Mouse (Mus musculus) kidney, embryonic 15.5 days (tissue): ENCODE data around the gene Polrmt. TPM values are rescaled to one million over a fixed set of nuclear protein-coding genes. Genes with fewer than 3 reads are reported as not detected.
A peak's percentile ranks its signal among the peaks of the same experiment; 100 is the strongest.

Experiments
- ATAC-seq: fragments of 200-750 bp; cut with Nextera tagmentation; replicated peaks from 2 replicates; pipeline ENCODE4 v1.8.0; 2017; ENCODE audit warnings: moderate TSS enrichment; ENCODE audit not compliant: low FRiP score
- H3K27ac ChIP-seq: fragments of 300-500 bp; sonication (generic); 2 replicates; pipeline ENCODE4 v1.5.1; 2015; ENCODE audit warnings: mild to moderate bottlenecking, inconsistent platforms
- H3K27me3 ChIP-seq: fragments of 300-500 bp; sonication (generic); 2 replicates; pipeline ENCODE4 v1.6.1; 2015; ENCODE audit warnings: inconsistent platforms
- H3K36me3 ChIP-seq: fragments of 300-500 bp; sonication (generic); 2 replicates; pipeline ENCODE4 v1.6.1; 2015; ENCODE audit warnings: inconsistent platforms
- H3K4me1 ChIP-seq: fragments of 300-500 bp; sonication (generic); 2 replicates; pipeline ENCODE4 v1.6.1; 2015; ENCODE audit warnings: inconsistent platforms
- H3K4me2 ChIP-seq: fragments of 300-500 bp; sonication (generic); 2 replicates; pipeline ENCODE4 v1.6.1; 2015; ENCODE audit warnings: moderate library complexity, mild to moderate bottlenecking, inconsistent platforms
- H3K4me3 ChIP-seq: fragments of 300-500 bp; sonication (generic); replicated peaks from 2 replicates; pipeline ENCODE4 v1.5.1; 2015; ENCODE audit warnings: mild to moderate bottlenecking, inconsistent platforms
- H3K9ac ChIP-seq: fragments of 300-500 bp; sonication (generic); 2 replicates; pipeline ENCODE4 v1.6.1; 2015; ENCODE audit warnings: mild to moderate bottlenecking, inconsistent platforms
- H3K9me3 ChIP-seq: fragments of 300-500 bp; sonication (generic); replicated peaks from 2 replicates; pipeline ENCODE4 v1.6.1; 2016; ENCODE audit warnings: inconsistent platforms
- WGBS: fragments of 180-500 bp; shearing (Covaris S2); methylation state at CpG from one replicate; pipeline ENCODE4 v1.1.7; 2015; ENCODE audit warnings: mixed read lengths; 5-methylcytosine and 5-hydroxymethylcytosine counted together
- polyA plus RNA-seq: library from polyadenylated mRNA; unstranded; fragments of >200 nt; fragmentation: Nextera tagmentation; extraction: Ambion mirVana; gene quantifications from 2 replicates; pipeline ENCODE4 v1.2.1, GENCODE M21; 2015

Polrmt gene
- polyA plus RNA-seq, 1 experiment from 2014 or later: 54.4 TPM

DNA sequence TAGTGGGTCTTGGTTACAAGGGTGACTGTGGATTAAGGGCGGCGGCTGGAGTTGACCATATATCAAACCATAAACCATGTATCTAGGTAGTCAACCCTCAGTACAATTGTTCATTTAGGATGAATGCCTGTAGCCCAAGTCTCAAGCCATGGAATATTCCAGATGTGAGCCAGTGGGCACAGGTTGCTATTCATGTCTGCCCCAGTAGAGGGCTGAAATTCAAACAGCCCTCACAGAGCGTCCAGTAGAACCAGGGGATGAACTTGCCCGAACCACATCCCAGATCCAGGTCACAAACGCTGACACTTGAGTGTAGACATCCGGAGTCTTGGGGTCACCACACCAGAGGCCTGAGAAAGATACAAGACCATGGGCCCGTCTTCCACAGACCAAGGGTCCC lies 36.7 kb upstream of the Polrmt start:
- H3K27me3 ChIP-seq: peaks cover 35% of the 10 kb centered on the region
- H3K4me3 ChIP-seq: no peak overlapping the region
- no peak overlapping the region for H3K9ac ChIP-seq
- 63% methylated on average over 7 of the region's 7 CpGs for WGBS
- no peak overlapping the region for H3K4me2 ChIP-seq
- no peak for ATAC-seq
- H3K9me3 ChIP-seq: no peaks in the 10 kb centered on the region
- no peak overlapping the region for H3K27ac ChIP-seq
- H3K36me3 ChIP-seq: no peaks in the 10 kb centered on the region
- H3K4me1 ChIP-seq: peaks cover 33% of the 10 kb centered on the region

DNA sequence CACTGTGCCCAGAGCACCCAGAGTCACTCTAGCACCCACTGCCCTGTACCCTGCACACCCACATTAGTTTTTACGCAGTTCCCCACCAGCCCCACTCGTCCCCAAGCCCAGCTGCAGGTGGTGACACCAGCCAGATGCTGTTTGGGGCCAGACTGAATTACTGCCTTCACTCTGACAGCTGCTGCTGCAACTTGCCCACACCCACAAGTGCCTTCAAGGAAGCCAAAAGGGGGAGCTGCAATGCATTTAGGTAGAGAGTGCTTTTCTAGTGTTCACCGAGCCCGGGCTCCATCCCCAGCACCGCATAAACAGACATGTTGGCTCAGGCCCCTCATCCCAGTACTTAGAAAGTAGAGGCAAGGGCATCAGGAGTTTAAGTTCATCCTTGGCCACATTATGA lies 35.6 kb upstream of the Polrmt start:
- WGBS: 46% methylated on average over 5 of the region's 5 CpGs
- no peaks in the 10 kb centered on the region for H3K9me3 ChIP-seq
- no peak overlapping the region for H3K4me3 ChIP-seq
- no peak for ATAC-seq
- no peak overlapping the region for H3K27ac ChIP-seq
- peaks cover 41% of the 10 kb centered on the region for H3K27me3 ChIP-seq
- H3K4me1 ChIP-seq: peaks cover 44% of the 10 kb centered on the region
- H3K4me2 ChIP-seq: no peak overlapping the region
- no peaks in the 10 kb centered on the region for H3K36me3 ChIP-seq
- no peak overlapping the region for H3K9ac ChIP-seq

DNA sequence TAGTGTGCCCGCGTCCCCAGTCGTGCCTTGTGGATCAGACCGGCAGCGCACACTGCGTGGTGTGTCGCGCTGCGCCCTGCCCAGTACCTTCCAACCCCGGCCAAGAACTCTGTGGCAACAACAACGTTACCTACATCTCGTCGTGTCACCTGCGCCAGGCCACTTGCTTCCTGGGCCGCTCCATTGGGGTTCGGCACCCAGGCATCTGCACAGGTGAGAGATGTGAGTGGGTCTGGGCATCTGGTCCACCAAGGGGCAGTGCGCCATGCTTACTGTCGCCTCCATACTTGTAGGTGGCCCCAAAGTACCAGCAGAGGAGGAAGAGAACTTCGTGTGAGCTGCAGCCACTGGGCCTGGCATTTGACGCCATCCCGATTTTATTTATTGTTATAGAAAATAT lies 34.8 kb upstream of the Polrmt start:
- ATAC-seq: no peak
- H3K36me3 ChIP-seq: no peaks in the 10 kb centered on the region
- WGBS: 26% methylated on average over 21 of the region's 21 CpGs
- no peak overlapping the region for H3K27ac ChIP-seq
- peak overlapping the region; percentile 22; the same call in 1 of the 2 replicates for H3K9ac ChIP-seq
- peak overlapping the region; percentile 55 for H3K4me3 ChIP-seq
- peak overlapping the region; percentile 94 for H3K4me2 ChIP-seq
- no peaks in the 10 kb centered on the region for H3K9me3 ChIP-seq
- H3K4me1 ChIP-seq: peaks cover 46% of the 10 kb centered on the region
- peaks cover 41% of the 10 kb centered on the region for H3K27me3 ChIP-seq

DNA sequence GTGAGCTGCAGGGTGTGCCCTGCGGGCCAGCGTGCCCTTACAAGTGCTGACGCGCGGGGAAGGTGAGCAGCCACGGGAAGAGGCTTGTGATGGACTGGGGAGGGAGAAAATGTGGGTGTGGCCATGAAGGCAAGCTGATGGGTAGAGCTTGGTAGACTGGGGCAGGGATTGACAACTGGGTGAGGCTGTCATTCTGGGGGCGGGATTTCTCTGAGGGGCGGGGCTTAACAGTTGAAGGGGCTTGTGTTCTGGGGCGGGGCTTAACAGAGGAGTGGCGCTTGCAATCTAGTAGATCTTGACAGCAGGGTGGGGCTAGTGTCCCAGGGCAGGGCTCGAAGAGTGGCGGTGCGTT lies 34.3 kb upstream of the Polrmt start:
- ATAC-seq: no peak
- WGBS: under 1% methylated on average over 13 of the region's 13 CpGs
- H3K9ac ChIP-seq: peak overlapping the region; percentile 41

DNA sequence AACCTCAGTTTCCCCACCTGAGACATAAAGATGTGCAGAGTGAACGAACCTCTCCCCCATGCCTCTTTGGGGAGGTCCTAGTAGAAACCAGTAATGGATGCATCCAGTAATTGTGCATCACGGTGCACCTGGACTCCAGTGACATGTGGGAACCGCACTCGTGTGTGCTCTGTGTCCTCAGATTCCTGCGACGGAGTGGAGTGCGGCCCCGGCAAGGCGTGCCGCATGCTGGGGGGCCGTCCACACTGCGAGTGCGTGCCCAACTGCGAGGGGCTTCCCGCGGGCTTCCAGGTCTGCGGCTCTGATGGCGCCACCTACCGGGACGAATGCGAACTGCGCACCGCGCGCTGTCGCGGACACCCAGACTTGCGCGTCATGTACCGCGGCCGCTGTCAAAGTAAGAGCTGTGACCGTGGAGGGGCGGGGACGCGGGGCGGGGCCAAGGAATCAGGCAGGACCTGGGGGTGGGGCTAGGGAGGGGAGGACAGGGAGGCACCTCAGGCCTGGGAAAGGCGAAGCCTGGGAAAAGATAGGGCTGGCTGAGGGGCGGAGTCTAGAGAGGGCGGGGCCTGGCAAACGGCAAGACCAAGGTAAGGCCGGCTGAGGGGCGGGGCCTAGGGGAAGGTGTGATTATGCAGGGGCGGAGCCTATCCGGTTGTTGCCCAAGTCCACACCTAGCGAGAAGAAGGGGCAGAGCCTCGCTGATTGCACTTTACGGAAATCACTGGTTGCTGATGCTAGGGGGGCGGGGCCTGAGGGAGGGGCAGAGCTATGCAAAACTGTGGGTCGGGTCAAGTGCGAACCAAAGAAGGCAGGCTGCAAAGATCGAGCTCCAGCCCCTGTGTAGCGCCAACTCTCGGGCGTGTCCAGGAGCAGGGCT lies 33.6 kb upstream of the Polrmt start:
- Histone ChIP-seq H3K9ac (peak overlapping the region; percentile 41), H3K4me1 (peaks cover 46% of the 10 kb centered on the region)

More for the DNA sequence above, 34.3 kb upstream of the Polrmt start:
- Histone ChIP-seq H3K27me3 (peaks cover 41% of the 10 kb centered on the region), H3K27ac (peak overlapping the region; percentile 78), H3K4me1 (peaks cover 46% of the 10 kb centered on the region), H3K4me3 (peak overlapping the region; percentile 55), H3K9me3 (no peaks in the 10 kb centered on the region), H3K36me3 (no peaks in the 10 kb centered on the region), H3K4me2 (peak overlapping the region; percentile 94)

DNA sequence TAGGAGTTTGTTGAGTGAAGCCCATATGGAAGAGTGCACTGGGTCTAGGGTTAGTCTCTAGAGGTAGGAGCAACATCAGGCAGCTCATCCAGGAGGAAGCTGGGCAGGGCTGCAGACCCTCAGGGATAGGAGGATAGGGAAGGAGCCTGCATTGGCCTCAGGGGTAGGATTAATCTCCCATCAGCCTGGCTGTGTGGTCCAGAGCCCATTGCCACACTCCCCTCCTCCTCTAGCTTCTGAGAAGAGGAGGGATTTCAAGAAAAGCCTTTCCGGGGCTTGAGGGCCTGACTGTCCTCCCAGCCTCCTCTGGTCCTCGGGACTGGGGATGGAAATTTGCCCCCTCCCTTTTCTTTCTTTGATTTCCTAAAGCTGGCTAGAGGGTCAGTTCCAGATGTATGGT lies 32.8 kb upstream of the Polrmt start:
- peaks cover 34% of the 10 kb centered on the region for H3K27me3 ChIP-seq
- peak overlapping the region; percentile 94; the same call in 1 of the 2 replicates for H3K4me2 ChIP-seq
- ATAC-seq: no peak
- no peaks in the 10 kb centered on the region for H3K9me3 ChIP-seq
- no peak overlapping the region for H3K4me3 ChIP-seq
- 12% methylated on average over 2 of the region's 2 CpGs for WGBS
- peak overlapping the region; percentile 78; the same call in 1 of the 2 replicates for H3K27ac ChIP-seq
- H3K4me1 ChIP-seq: peaks cover 46% of the 10 kb centered on the region
- H3K9ac ChIP-seq: no peak overlapping the region
- no peaks in the 10 kb centered on the region for H3K36me3 ChIP-seq

More for the DNA sequence above, 33.6 kb upstream of the Polrmt start:
- Histone ChIP-seq H3K4me3 (peak overlapping the region; percentile 55), H3K4me2 (peak overlapping the region; percentile 94), H3K27me3 (peaks cover 41% of the 10 kb centered on the region), H3K27ac (peak overlapping the region; percentile 78), H3K9me3 (no peaks in the 10 kb centered on the region), H3K36me3 (no peaks in the 10 kb centered on the region)
- peak; percentile 89 for ATAC-seq
- WGBS: 2% methylated on average over 55 of the region's 55 CpGs

DNA sequence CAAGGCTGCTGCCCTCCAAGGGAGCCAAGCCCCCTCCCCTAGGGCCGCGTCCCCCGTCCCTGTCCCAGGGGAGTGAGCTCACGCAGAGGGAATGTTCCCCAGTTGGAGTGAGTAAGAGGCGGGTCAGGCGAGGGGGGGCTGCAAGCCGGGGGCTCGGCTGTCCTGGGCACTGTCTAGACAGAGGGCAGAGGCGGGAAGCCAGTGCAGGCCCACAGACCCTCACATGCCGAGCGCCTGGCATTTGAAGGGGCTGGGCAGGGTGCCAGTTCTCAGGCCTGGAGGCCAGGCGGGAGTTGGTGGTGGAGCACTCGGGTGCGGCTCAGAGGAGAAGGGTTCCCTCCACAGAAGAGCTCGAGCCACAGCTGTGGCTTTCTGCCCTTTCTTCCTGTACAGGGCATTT lies 31.6 kb upstream of the Polrmt start:
- peaks cover 33% of the 10 kb centered on the region for H3K27me3 ChIP-seq
- no peaks in the 10 kb centered on the region for H3K36me3 ChIP-seq
- 10% methylated on average over 15 of the region's 15 CpGs for WGBS
- no peak for ATAC-seq
- peak overlapping the region; percentile 57 for H3K4me3 ChIP-seq
- peak overlapping the region; percentile 78 for H3K27ac ChIP-seq
- H3K9ac ChIP-seq: peak overlapping the region; percentile 32; the same call in 1 of the 2 replicates
- peak overlapping the region; percentile 94 for H3K4me2 ChIP-seq
- no peaks in the 10 kb centered on the region for H3K9me3 ChIP-seq
- H3K4me1 ChIP-seq: peaks cover 46% of the 10 kb centered on the region

DNA sequence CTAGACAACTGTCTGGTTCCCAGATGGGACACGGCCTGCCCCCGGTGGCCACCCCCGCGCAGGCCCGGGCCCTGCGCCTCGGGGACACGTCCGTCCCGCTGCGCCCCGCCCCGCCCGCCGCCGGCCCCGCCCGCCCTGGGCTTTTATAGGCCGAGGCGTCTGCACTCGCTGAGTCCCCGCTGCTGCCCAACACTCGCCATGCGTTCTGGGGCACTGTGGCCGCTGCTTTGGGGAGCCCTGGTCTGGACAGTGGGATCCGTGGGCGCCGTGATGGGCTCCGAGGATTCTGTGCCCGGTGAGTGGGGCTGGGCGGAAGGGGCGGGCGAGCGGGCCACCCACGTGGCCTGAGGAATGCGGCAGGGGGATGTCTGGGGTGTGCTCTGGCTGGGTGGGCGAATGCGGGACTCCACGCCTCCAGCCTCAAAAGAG lies 30.7 kb upstream of the Polrmt start, which contains the start of gene Fstl3:
TSS of gene Fstl3 (plus strand) at position 170 of the 429 bp plus-strand sequence.
- no peak for ATAC-seq
- 1% methylated on average over 39 of the region's 39 CpGs for WGBS

DNA sequence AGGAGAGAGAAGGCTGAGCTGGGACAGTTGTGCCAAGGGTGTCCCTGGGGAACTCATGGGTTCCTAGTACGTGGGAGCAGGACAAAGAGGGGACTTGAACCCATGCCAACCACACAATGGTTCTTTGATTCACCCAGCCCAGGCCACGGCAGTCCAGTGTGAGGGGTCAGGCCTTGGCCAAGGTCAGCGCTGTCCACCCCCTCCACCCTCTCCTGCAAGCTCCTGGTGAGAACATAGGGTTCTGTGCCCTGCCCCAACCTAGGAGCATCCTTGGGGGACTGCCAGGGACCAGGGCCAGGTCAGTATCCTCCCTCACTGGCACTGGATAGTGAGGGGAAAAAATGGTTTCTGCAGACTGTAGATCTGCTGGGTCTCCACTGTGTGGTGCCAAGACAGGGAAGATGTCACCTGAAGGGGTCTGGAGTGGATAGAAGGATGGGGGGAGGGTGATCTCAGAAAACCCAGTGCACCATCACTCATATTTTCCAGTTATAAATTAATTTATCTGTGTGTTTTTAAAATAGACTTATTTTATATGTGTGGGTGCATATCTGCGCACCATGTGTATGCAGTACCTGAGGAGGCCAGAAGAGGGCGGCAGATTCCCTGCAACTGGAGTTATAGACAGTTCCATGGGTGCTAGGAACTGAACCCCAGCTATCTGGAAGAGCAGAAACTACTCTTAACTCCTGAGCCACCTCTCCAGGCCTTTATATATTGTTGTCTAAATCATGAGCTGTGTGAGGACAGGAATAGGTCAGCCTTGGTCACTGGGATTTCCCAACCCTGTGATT lies 28.3 kb upstream of the Polrmt start:
- Histone ChIP-seq H3K27ac (no peak overlapping the region), H3K9ac (no peak overlapping the region), H3K9me3 (no peaks in the 10 kb centered on the region), H3K4me3 (no peak overlapping the region), H3K27me3 (peaks cover 17% of the 10 kb centered on the region; the same call in 1 of the 2 replicates), H3K4me2 (no peak overlapping the region), H3K4me1 (peaks cover 30% of the 10 kb centered on the region), H3K36me3 (no peaks in the 10 kb centered on the region)
- WGBS: 66% methylated on average over 5 of the region's 5 CpGs
- no peak for ATAC-seq

More for the DNA sequence above, 30.7 kb upstream of the Polrmt start, which contains the start of gene Fstl3:
- Histone ChIP-seq H3K4me2 (peak within 1 kb of the TSS; percentile 94), H3K4me3 (peak within 1 kb of the TSS; percentile 57), H3K27ac (peak within 1 kb of the TSS; percentile 78), H3K9me3 (no peaks in the 10 kb centered on the region), H3K9ac (peak within 1 kb of the TSS; percentile 60), H3K36me3 (no peaks in the 10 kb centered on the region), H3K27me3 (peaks cover 27% of the 10 kb centered on the region), H3K4me1 (peaks cover 46% of the 10 kb centered on the region)

DNA sequence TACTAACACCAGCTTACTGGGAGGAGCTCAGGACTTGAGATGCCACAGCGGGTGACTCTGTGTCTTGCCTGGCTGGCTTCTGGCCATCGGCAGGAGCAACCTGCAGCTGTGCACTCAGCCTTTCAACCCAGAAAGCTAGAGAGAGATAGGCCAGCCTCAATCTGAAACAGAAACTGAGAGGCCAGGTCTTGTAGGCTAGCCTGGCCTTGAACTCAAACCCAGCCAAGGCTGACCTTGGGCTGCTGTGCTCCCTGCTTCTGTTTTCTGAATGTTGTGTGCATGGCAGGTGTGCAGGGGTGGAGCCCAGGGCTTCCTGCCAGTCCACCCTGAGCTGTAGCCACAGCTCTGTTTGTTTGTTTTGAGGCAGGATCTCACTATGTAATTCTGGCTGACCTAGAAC lies 26.8 kb upstream of the Polrmt start:
- 87% methylated on average over 2 of the region's 2 CpGs for WGBS

DNA sequence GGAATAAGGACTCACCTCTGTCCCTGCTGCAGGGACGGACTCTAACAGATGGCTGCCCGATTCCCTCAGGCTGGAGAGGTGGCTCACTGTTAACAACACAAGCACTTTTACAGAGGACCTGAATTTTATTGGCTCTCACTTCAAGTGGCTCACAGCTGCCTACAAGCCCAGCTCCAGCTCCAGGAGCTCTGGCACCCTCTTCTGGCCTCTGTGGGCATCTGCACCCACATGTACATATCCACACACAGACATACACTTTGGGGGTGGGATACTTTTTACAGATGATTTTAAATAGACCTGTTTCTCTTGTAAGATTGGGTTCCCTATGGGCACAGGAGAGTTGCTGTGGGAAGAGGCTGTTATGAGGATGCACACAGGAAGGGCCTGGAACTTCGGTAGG lies 25.9 kb upstream of the Polrmt start:
- Histone ChIP-seq H3K9me3 (no peaks in the 10 kb centered on the region), H3K4me1 (peaks cover 24% of the 10 kb centered on the region), H3K36me3 (no peaks in the 10 kb centered on the region), H3K27ac (no peak overlapping the region), H3K4me3 (no peak overlapping the region), H3K4me2 (no peak overlapping the region), H3K27me3 (0 out of 2 replicates have a peak, but pooled peaks cover 1% of the 10 kb centered on the region), H3K9ac (no peak overlapping the region)
- no peak for ATAC-seq
- WGBS: 91% methylated on average over 3 of the region's 3 CpGs

More for the DNA sequence above, 26.8 kb upstream of the Polrmt start:
- H3K36me3 ChIP-seq: no peaks in the 10 kb centered on the region
- no peaks in the 10 kb centered on the region for H3K9me3 ChIP-seq
- H3K4me1 ChIP-seq: peaks cover 24% of the 10 kb centered on the region
- no peak for ATAC-seq
- H3K4me3 ChIP-seq: no peak overlapping the region
- no peak overlapping the region for H3K9ac ChIP-seq
- H3K27ac ChIP-seq: no peak overlapping the region
- H3K27me3 ChIP-seq: peaks cover 8% of the 10 kb centered on the region; the same call in 1 of the 2 replicates
- H3K4me2 ChIP-seq: no peak overlapping the region

DNA sequence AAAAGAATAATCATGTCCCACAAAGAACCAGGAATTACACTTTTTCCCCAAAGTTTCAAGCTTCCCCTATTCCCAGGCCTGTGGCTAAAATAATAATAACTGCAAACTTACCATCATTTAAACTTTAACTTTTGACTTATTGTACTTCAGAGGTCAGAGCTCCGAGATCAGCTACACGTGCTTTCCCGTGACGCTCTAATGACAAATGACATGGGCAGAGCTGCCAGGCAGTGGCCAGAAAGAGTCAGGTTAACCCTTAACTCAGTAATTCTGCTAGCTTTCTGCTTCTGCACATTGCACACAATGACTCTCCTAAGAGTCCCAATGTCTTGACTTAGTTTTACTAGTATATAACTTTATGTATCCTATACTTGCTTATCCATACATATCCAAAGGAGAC lies 22.9 kb upstream of the Polrmt start:
- Histone ChIP-seq H3K4me1 (peaks cover 35% of the 10 kb centered on the region), H3K9me3 (no peaks in the 10 kb centered on the region), H3K4me3 (no peak overlapping the region), H3K4me2 (no peak overlapping the region), H3K9ac (no peak overlapping the region), H3K27ac (no peak overlapping the region), H3K27me3 (no peaks in the 10 kb centered on the region), H3K36me3 (no peaks in the 10 kb centered on the region)
- no peak for ATAC-seq
- 18% methylated on average over 4 of the region's 4 CpGs for WGBS
